Mouse (Mus musculus): Measurements from ENCODE around the gene Slc44a4.

DNA sequence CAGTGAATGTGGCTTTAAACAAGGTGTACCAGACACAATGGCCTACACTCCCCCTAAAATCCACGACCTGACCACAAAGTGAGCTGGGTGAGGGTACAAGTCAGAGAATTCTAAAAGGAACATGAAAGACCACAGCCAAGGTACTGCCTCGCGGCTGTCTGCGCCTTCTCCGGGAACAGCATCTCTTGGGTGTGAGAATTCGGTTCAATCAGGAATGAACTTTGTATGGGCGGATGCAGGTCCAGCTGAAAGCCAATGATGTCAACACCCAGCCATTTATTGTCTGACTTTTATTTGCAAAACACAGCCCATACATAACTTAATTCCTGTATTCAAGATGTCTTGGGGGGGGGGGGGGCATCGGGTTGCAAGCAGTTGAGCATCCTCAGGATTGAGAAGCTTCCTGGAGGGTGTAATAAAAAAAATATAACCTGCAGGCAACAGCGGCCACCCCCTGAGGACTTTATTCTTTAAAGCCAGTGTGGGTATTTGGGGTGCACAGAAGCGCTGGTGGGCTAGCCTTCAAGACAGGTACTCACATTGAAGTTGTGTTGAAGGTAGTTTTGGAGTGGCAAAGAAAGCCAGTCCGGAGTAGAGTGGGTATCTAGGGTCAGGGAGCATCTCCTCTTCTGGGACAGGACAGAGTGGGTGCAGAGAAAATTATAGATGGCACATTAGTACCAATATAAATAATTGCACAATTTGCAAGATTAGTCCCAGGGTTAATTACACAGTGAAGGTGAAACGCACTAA, 21.0 kb upstream of the Slc44a4 start:
- TF ChIP-seq CTCF (IDR thresholded peaks at IDR 0.05; ENCODE audit: low read depth) = no peak
- no peak for TF ChIP-seq EP300 (IDR thresholded peaks at IDR 0.05; ENCODE audit: low read depth)

Measured in liver, postnatal 0 days (tissue).